Mouse (Mus musculus) lung, embryonic 14.5 days (tissue): Measurements from ENCODE around the gene Tmem123. TPM values are rescaled to one million over a fixed set of nuclear protein-coding genes. Genes with fewer than 3 reads are reported as not detected.

Experiments
- ATAC-seq: fragments of 200-750 bp; cut with Nextera tagmentation; 2 replicates; pipeline ENCODE4 v1.8.0; 2017; ENCODE audit warnings: mild to moderate bottlenecking, moderate TSS enrichment, moderate library complexity; ENCODE audit not compliant: insufficient read depth
- DNase-seq: peaks from one replicate; pipeline ENCODE4 v3.0.0-alpha.2; 2015
- H3K27ac ChIP-seq: fragments of 300-500 bp; sonication (generic); 2 replicates; pipeline ENCODE4 v1.5.1; 2014; ENCODE audit warnings: low read depth, mild to moderate bottlenecking, moderate library complexity
- H3K27me3 ChIP-seq: fragments of 300-500 bp; sonication (generic); 2 replicates; pipeline ENCODE4 v1.6.1; 2014; ENCODE audit warnings: low read length, control low read depth; ENCODE audit not compliant: insufficient read depth
- H3K36me3 ChIP-seq: fragments of 300-500 bp; sonication (generic); 2 replicates; pipeline ENCODE4 v1.6.1; 2014; ENCODE audit warnings: control low read depth; ENCODE audit not compliant: insufficient read depth
- H3K4me1 ChIP-seq: fragments of 300-500 bp; sonication (generic); 2 replicates; pipeline ENCODE4 v1.6.1; 2014; ENCODE audit warnings: antibody characterized with exemption, control low read depth; ENCODE audit not compliant: insufficient read depth
- H3K4me2 ChIP-seq: fragments of 300-500 bp; sonication (generic); 2 replicates; pipeline ENCODE4 v1.6.1; 2014; ENCODE audit warnings: mild to moderate bottlenecking
- H3K4me3 ChIP-seq: fragments of 300-500 bp; sonication (generic); 2 replicates; pipeline ENCODE4 v1.5.1; 2014; ENCODE audit warnings: low read depth, low read length
- H3K9ac ChIP-seq: fragments of 300-500 bp; sonication (generic); 2 replicates; pipeline ENCODE4 v1.6.1; 2014
- H3K9me3 ChIP-seq: fragments of 300-500 bp; sonication (generic); 2 replicates; pipeline ENCODE4 v1.6.1; 2016; ENCODE audit warnings: low read depth, low read length, control low read depth
- CTCF ChIP-seq: IDR thresholded peaks from 2 replicates; pipeline ENCODE4 v1.5.1; 2016; ENCODE audit warnings: antibody characterized with exemption, low read depth
- WGBS: fragments of 180-500 bp; shearing (Covaris S2); extraction: QIAGEN DNeasy Blood & Tissue Kit; methylation state at CpG from one replicate; pipeline ENCODE4 v1.1.7; 2014; 5-methylcytosine and 5-hydroxymethylcytosine counted together
- polyA plus RNA-seq: library from polyadenylated mRNA; unstranded; fragments of >200 nt; fragmentation: Nextera tagmentation; extraction: Ambion mirVana; gene quantifications from 2 replicates; pipeline ENCODE4 v1.2.1, GENCODE M21; 2014

Tmem123 gene
- 145 and 156 TPM in 2 replicates for polyA plus RNA-seq

- Histone ChIP-seq H3K4me2 (peak within 1 kb of the TSS; percentile 65), H3K27me3 (no peaks in the 10 kb centered on the region), H3K36me3 (peaks cover 7% of the 10 kb centered on the region), H3K4me1 (0 out of 2 replicates have a peak, but pooled peaks cover 6% of the 10 kb centered on the region), H3K9ac (peak within 1 kb of the TSS; percentile 81), H3K9me3 (0 out of 2 replicates have a peak, but pooled peaks cover 3% of the 10 kb centered on the region), H3K27ac (peak within 1 kb of the TSS; percentile 79), H3K4me3 (peak within 1 kb of the TSS; percentile 72)
- DNase-seq: peak; percentile 99
- ATAC-seq: peak; percentile 97
- under 1% methylated on average over 52 of the region's 52 CpGs for WGBS
- peak; percentile 46 for TF ChIP-seq CTCF
These were observed at the start of gene Tmem123 for GRCm38 (mm10) chr9:7763614-7764300. Gene Tmem123 (plus strand): TSS chr9:7764041.

- peak; percentile 72 for TF ChIP-seq CTCF
- H3K36me3 ChIP-seq: no peaks in the 10 kb centered on the region
- no peaks in the 10 kb centered on the region for H3K4me1 ChIP-seq
- H3K9me3 ChIP-seq: no peaks in the 10 kb centered on the region
- 36% methylated on average over 4 of the region's 4 CpGs for WGBS
- no peak overlapping the region for H3K4me3 ChIP-seq
- H3K9ac ChIP-seq: no peak overlapping the region
- H3K27ac ChIP-seq: no peak overlapping the region
- DNase-seq: peak; percentile 81
- peak; percentile 68; the same call in 1 of the 2 replicates for ATAC-seq
- no peaks in the 10 kb centered on the region for H3K27me3 ChIP-seq
- H3K4me2 ChIP-seq: no peak overlapping the region
These were observed 49.6 kb upstream of the Tmem123 start for GRCm38 (mm10) chr9:7714062-7714907.

GRCm38 (mm10) chr9:7714908-7715175 is 49.0 kb upstream of the Tmem123 start:
- no peak overlapping the region for H3K27ac ChIP-seq
- H3K9me3 ChIP-seq: no peaks in the 10 kb centered on the region
- H3K9ac ChIP-seq: no peak overlapping the region
- no peak overlapping the region for H3K4me3 ChIP-seq
- DNase-seq (no peak), ATAC-seq (no peak)
- H3K4me2 ChIP-seq: no peak overlapping the region
- H3K4me1 ChIP-seq: no peaks in the 10 kb centered on the region
- 64% methylated on average over 2 of the region's 2 CpGs for WGBS
- H3K27me3 ChIP-seq: no peaks in the 10 kb centered on the region
- TF ChIP-seq CTCF: no peak
- no peaks in the 10 kb centered on the region for H3K36me3 ChIP-seq

GRCm38 (mm10) chr9:7721543-7721942 is 42.3 kb upstream of the Tmem123 start:
- DNase-seq: peak; percentile 8
- Histone ChIP-seq H3K4me3 (no peak overlapping the region), H3K9ac (no peak overlapping the region), H3K27ac (no peak overlapping the region), H3K9me3 (no peaks in the 10 kb centered on the region), H3K4me2 (no peak overlapping the region), H3K36me3 (no peaks in the 10 kb centered on the region), H3K27me3 (no peaks in the 10 kb centered on the region), H3K4me1 (no peaks in the 10 kb centered on the region)
- 80% methylated on average over 1 of the region's 1 CpGs for WGBS
- peak; percentile 24; the same call in 1 of the 2 replicates for ATAC-seq
- no peak for TF ChIP-seq CTCF

GRCm38 (mm10) chr9:7728997-7729396 is 34.8 kb upstream of the Tmem123 start:
- H3K27ac ChIP-seq: no peak overlapping the region
- H3K36me3 ChIP-seq: no peaks in the 10 kb centered on the region
- no peak overlapping the region for H3K9ac ChIP-seq
- H3K4me1 ChIP-seq: no peaks in the 10 kb centered on the region
- no peak for TF ChIP-seq CTCF
- ATAC-seq (no peak), DNase-seq (no peak)
- no peaks in the 10 kb centered on the region for H3K9me3 ChIP-seq
- no peaks in the 10 kb centered on the region for H3K27me3 ChIP-seq
- H3K4me2 ChIP-seq: no peak overlapping the region
- 83% methylated on average over 4 of the region's 4 CpGs for WGBS
- H3K4me3 ChIP-seq: no peak overlapping the region

GRCm38 (mm10) chr9:7742696-7743095 is 21.1 kb upstream of the Tmem123 start:
- no peak overlapping the region for H3K27ac ChIP-seq
- no peaks in the 10 kb centered on the region for H3K36me3 ChIP-seq
- ATAC-seq (no peak), DNase-seq (no peak)
- no peak overlapping the region for H3K9ac ChIP-seq
- WGBS: 85% methylated on average over 1 of the region's 1 CpGs
- TF ChIP-seq CTCF: no peak
- no peaks in the 10 kb centered on the region for H3K9me3 ChIP-seq
- no peak overlapping the region for H3K4me3 ChIP-seq
- H3K4me1 ChIP-seq: no peaks in the 10 kb centered on the region
- H3K27me3 ChIP-seq: no peaks in the 10 kb centered on the region
- no peak overlapping the region for H3K4me2 ChIP-seq

- 46% methylated on average over 1 of the region's 1 CpGs for WGBS
- H3K4me1 ChIP-seq: no peaks in the 10 kb centered on the region
- H3K27me3 ChIP-seq: no peaks in the 10 kb centered on the region
- no peak overlapping the region for H3K9ac ChIP-seq
- DNase-seq (no peak), ATAC-seq (no peak)
- no peaks in the 10 kb centered on the region for H3K9me3 ChIP-seq
- no peak for TF ChIP-seq CTCF
- no peak overlapping the region for H3K27ac ChIP-seq
- H3K36me3 ChIP-seq: no peaks in the 10 kb centered on the region
- no peak overlapping the region for H3K4me3 ChIP-seq
- no peak overlapping the region for H3K4me2 ChIP-seq
These were observed 19.7 kb upstream of the Tmem123 start for GRCm38 (mm10) chr9:7744156-7744555.
